Mouse (Mus musculus) kidney, postnatal 0 days (tissue): ENCODE measurements at regions not wholly inside any gene's neighbourhood (a gene's known extent, or its start where the extent isn't known, plus 50 kb on each side); places are given as distances from the start of the nearest gene placed in this dataset.
"Not testable (repeated sequence)": the region's sequence is repeated elsewhere in the genome, so short reads cannot be mapped to it uniquely, and the experiment has no call there.

Experiments
- ATAC-seq: fragments of 200-750 bp; cut with Nextera tagmentation; replicated peaks from 2 replicates; pipeline ENCODE4 v1.8.0; 2017; ENCODE audit warnings: low read depth, moderate number of reproducible peaks, moderate TSS enrichment, moderate library complexity; ENCODE audit not compliant: low FRiP score
- DNase-seq: peaks from one replicate; pipeline ENCODE4 v3.0.0-alpha.2; 2016; ENCODE audit warnings: low spot score
- H3K27ac ChIP-seq: fragments of 300-500 bp; sonication (generic); 2 replicates; pipeline ENCODE4 v1.5.1; 2014; ENCODE audit warnings: mild to moderate bottlenecking
- H3K27me3 ChIP-seq: fragments of 300-500 bp; sonication (generic); 2 replicates; pipeline ENCODE4 v1.6.1; 2014; ENCODE audit warnings: low read length, mixed read lengths; ENCODE audit not compliant: insufficient read depth
- H3K36me3 ChIP-seq: fragments of 300-500 bp; sonication (generic); 2 replicates; pipeline ENCODE4 v1.6.1; 2014; ENCODE audit warnings: low read length, mixed read lengths; ENCODE audit not compliant: insufficient read depth
- H3K4me1 ChIP-seq: fragments of 300-500 bp; sonication (generic); replicated peaks from 2 replicates; pipeline ENCODE4 v1.6.1; 2014; ENCODE audit warnings: antibody characterized with exemption, low read length, mixed read lengths; ENCODE audit not compliant: insufficient read depth
- H3K4me2 ChIP-seq: fragments of 300-500 bp; sonication (generic); 2 replicates; pipeline ENCODE4 v1.6.1; 2014; ENCODE audit warnings: mild to moderate bottlenecking, low read length, moderate library complexity, mixed read lengths
- H3K4me3 ChIP-seq: fragments of 300-500 bp; sonication (generic); replicated peaks from 2 replicates; pipeline ENCODE4 v1.5.1; 2014; ENCODE audit warnings: low read depth, low read length
- H3K9ac ChIP-seq: fragments of 300-500 bp; sonication (generic); 2 replicates; pipeline ENCODE4 v1.6.1; 2014; ENCODE audit warnings: low read depth, low read length
- H3K9me3 ChIP-seq: fragments of 300-500 bp; sonication (generic); replicated peaks from 2 replicates; pipeline ENCODE4 v1.6.1; 2016; ENCODE audit warnings: low read length, inconsistent platforms, mixed read lengths
- CTCF ChIP-seq: IDR thresholded peaks from 2 replicates; pipeline ENCODE4 v1.5.1; 2016; ENCODE audit warnings: antibody characterized with exemption, low read depth, mild to moderate bottlenecking, moderate library complexity
- WGBS: fragments of 180-500 bp; shearing (Covaris S2); extraction: QIAGEN DNeasy Blood & Tissue Kit; methylation state at CpG from one replicate; pipeline ENCODE4 v1.1.7; 2014; 5-methylcytosine and 5-hydroxymethylcytosine counted together

DNA sequence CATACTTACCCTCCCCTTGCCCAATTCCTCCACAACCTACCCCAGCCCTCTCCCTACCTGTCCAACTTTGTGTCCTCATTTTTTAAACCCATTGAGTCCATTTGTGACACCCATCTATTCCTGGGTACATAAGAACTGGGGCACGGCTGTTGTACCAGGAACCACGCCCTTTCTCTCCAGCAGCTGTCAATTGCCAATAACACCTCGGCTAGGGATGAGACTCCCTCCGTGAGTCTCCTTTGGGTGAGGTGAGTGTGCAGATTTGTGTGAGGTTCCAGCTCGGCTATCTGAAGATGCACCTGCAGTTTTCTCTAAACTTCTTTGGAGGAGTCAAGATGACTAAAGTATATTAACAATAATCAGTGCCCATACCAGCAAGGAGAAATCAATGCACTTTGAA is 167.2 kb upstream of the Frmd6 start:
- Histone ChIP-seq H3K4me3 (no peak overlapping the region), H3K27me3 (no peaks in the 10 kb centered on the region), H3K9ac (no peak overlapping the region), H3K4me1 (no peaks in the 10 kb centered on the region), H3K4me2 (no peak overlapping the region), H3K9me3 (no peaks in the 10 kb centered on the region), H3K27ac (no peak overlapping the region), H3K36me3 (no peaks in the 10 kb centered on the region)
- ATAC-seq, result no peak
- 93% methylated on average over 5 of the region's 5 CpGs for WGBS
- no peak for DNase-seq
- no peak for TF ChIP-seq CTCF

DNA sequence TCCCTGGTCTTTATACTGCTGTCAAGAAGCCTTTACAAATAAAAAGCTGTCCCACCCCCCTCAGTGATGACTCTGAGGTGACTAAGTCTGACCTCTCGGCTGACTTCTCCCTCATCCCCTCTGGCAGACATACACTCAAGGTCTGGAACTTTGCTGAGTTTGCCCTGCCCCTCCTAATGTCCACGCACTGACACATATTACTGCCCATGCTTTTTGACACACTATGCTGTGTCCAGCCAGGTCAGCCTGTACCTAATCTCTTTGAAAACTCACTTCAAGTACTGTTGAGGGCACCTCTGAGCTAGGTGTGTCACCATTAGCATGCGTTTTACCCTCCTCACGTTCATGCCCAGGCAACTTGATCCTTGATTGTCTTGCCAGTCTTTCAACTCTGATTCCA is 164.9 kb upstream of the Frmd6 start:
- TF ChIP-seq CTCF, result no peak
- no peak for ATAC-seq
- Histone ChIP-seq H3K9ac (no peak overlapping the region), H3K27me3 (no peaks in the 10 kb centered on the region), H3K4me3 (no peak overlapping the region), H3K9me3 (no peaks in the 10 kb centered on the region), H3K36me3 (no peaks in the 10 kb centered on the region), H3K4me1 (no peaks in the 10 kb centered on the region), H3K4me2 (no peak overlapping the region), H3K27ac (no peak overlapping the region)
- WGBS, result 82% methylated on average over 4 of the region's 4 CpGs
- no peak for DNase-seq

GRCm38 (mm10) chr12:70668158-70668557 is 157.2 kb upstream of the Frmd6 start:
- 95% methylated on average over 5 of the region's 8 CpGs for WGBS
- H3K9ac ChIP-seq, H3K4me2 ChIP-seq, H3K4me1 ChIP-seq, H3K36me3 ChIP-seq, H3K27me3 ChIP-seq, H3K4me3 ChIP-seq, H3K9me3 ChIP-seq, H3K27ac ChIP-seq, ATAC-seq, DNase-seq: not testable (repeated sequence)

- Histone ChIP-seq H3K36me3 (no peaks in the 10 kb centered on the region), H3K9me3 (no peaks in the 10 kb centered on the region), H3K27me3 (no peaks in the 10 kb centered on the region), H3K4me1 (no peaks in the 10 kb centered on the region), H3K4me2 (no peak overlapping the region), H3K9ac (no peak overlapping the region), H3K4me3 (no peak overlapping the region), H3K27ac (no peak overlapping the region)
- ATAC-seq (no peak), DNase-seq (no peak)
- WGBS, result 83% methylated on average over 7 of the region's 7 CpGs
- no peak for TF ChIP-seq CTCF
These were observed 153.2 kb upstream of the Frmd6 start for GRCm38 (mm10) chr12:70672115-70672514.

DNA sequence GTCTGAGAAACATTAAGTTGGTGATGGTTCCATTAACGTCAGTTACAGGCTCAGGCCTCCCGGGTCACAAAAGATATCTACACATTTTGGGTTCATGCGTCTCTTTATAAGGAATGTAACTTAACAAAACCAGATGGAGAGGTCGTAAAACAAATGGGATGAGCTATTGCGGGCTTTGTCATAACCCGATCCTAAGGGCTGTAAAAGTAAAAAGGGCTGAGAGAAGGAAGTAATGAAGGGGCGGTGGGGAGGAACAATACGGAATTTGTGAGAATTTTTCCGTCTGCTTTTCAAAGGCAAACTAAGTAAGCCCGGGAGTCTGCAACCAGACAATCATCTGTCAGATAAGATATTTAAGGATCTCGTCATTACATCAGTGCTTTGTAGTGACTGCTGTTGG is 152.1 kb upstream of the Frmd6 start:
- ATAC-seq (no peak), DNase-seq (no peak)
- WGBS, result 55% methylated on average over 11 of the region's 11 CpGs

GRCm38 (mm10) chr12:70674144-70674543 is 151.2 kb upstream of the Frmd6 start:
- Histone ChIP-seq H3K27ac (no peak overlapping the region), H3K4me2 (no peak overlapping the region), H3K27me3 (no peaks in the 10 kb centered on the region), H3K4me3 (no peak overlapping the region), H3K9me3 (no peaks in the 10 kb centered on the region; the same call in 1 of the 2 replicates), H3K9ac (no peak overlapping the region), H3K36me3 (no peaks in the 10 kb centered on the region), H3K4me1 (no peaks in the 10 kb centered on the region)
- DNase-seq (no peak), ATAC-seq (no peak)
- TF ChIP-seq CTCF, result no peak
- WGBS, result 91% methylated on average over 2 of the region's 2 CpGs

More for the DNA sequence above, 152.1 kb upstream of the Frmd6 start:
- no peak for TF ChIP-seq CTCF
- Histone ChIP-seq H3K36me3 (no peaks in the 10 kb centered on the region), H3K9ac (no peak overlapping the region), H3K27ac (no peak overlapping the region), H3K4me3 (no peak overlapping the region), H3K4me1 (no peaks in the 10 kb centered on the region), H3K9me3 (no peaks in the 10 kb centered on the region; the same call in 1 of the 2 replicates), H3K27me3 (no peaks in the 10 kb centered on the region), H3K4me2 (no peak overlapping the region)

DNA sequence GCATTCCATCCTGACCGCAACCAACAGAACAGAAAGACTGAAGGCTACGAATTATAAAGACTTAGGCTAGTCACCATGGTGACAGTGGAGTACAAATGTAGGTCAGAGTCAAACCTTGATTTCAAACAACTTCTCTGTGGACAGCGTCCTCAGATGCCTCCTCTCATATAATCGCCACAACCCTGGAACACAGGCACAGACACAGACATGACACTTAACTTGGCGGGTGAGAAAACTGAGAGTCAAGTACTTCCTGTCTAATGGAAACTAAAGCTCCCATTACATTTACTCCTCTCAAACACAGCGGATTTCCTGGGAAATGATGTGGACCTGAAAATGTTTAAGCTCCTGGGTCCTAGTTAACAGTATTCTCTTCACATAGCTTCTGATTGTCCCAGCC is 149.5 kb upstream of the Frmd6 start:
- Histone ChIP-seq H3K36me3 (no peaks in the 10 kb centered on the region), H3K4me2 (no peak overlapping the region), H3K27me3 (no peaks in the 10 kb centered on the region), H3K9me3 (no peaks in the 10 kb centered on the region; the same call in 1 of the 2 replicates), H3K9ac (no peak overlapping the region), H3K4me1 (no peaks in the 10 kb centered on the region), H3K4me3 (no peak overlapping the region), H3K27ac (no peak overlapping the region)
- 83% methylated on average over 6 of the region's 6 CpGs for WGBS
- no peak for ATAC-seq
- DNase-seq, result no peak
- TF ChIP-seq CTCF, result no peak
